Mouse (Mus musculus): ENCODE data around the gene 1500011B03Rik.

DNA sequence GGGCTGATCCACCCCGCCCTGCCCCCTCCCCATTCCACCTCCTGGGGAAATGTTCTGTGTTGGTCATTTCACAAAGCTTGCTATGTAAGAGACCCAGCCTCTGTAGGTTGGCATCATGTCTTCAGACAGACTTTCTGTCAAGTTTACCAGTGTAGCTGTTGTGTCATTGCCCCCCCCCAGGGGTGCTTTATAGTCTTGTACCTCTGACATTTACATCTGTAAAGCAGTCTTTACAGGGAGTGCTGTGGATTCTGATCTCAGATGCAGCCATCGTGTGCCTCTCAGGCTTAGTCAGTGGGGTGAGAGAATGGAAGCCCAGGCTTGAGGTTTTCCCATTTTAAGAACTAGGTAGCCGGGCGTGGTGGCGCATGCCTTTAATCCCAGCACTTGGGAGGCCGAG, 21.4 kb downstream of the 1500011B03Rik start:
- TF ChIP-seq CTCF (IDR thresholded peaks at IDR 0.05; ENCODE audit: low read depth, low read length) (no peak), POLR2A (IDR thresholded peaks at IDR 0.05; ENCODE audit: borderline replicate concordance, low read depth, low read length) (no peak)
